Mouse (Mus musculus): Measurements from ENCODE around the gene Bcl11b.

Gene Bcl11b

DNA sequence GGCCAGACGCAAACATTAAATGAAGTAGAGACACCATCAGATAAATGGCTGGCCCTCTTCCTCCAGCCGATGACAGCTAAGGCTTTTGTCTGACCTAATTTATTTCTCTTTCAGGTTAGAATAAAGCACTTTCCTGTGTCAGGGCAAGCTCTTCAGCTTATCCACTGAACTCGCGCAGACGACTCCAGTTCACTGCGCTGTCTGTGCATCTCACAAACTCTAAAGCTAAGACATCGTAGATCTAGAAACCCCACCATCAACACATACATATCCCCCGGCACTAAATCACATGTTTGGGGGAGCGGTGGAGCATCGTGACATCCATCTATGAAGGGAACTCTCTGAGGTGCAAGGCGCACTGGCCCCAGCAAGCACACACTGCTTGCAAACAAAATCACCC is 5.5 kb downstream of the Bcl11b start:
- DNase-seq (ENCODE audit: low spot score) = no peak

DNA sequence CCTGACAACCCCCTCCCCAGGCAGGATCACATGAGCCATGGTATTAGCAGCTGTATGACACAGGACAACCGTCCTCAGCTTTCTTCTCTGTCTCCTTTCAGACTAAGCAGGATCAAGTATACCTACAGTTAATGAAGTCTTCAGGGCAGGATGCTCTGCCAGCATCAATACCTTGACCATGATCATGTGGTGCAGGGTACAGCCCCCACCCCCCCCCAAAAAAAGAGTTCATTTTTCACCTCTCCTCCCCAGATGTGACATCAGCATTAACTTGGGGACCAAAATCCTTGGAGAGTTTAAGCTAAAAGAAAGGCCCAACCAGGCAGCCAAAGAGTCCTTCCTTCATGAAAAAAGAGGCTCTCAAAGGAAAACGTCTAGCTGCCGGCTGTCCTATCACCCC is 6.2 kb downstream of the Bcl11b start:
- DNase-seq (ENCODE audit: low spot score) = no peak

GRCm38 (mm10) chr12:107996773-107997172 is 6.6 kb downstream of the Bcl11b start:
- no peak for DNase-seq (ENCODE audit: low spot score)

DNA sequence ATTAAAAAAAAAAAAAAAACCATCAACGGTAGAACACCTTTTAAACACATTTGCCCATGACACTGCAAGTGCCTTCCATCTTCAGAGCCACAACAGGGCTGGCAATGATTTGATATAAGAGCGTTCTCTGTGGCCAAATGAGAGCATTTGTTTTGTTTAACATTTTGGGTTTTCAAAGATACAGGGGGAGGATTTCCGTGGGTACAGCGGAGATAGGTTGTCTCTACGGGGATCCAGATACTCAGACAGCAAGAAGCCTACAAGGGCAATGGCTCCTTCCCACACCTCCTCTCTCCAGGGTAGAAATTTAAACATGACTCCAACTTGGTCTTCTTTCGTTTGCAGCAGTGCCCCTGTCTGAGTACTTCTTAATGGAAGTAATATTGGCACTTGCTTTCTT is 7.2 kb downstream of the Bcl11b start:
- DNase-seq (ENCODE audit: low spot score) = no peak

DNA sequence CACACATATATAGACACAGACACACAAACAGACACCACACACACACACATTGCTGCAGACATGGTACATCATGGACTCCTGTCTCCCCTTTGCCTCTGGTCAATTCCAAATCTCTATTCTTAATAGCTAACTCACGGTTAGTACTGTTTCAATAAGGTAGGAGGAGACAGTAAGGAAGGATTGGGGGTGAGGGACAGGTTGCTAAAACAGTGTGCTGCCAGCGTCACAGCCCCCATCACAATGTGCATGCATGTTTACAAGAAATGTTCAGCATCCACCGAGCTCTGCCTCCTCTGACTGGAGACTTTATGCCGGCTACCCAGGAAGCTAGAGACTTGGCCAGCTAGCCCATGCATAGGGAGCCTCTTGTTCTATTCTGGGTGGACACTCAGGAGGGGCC is 9.0 kb downstream of the Bcl11b start:
- DNase-seq (ENCODE audit: low spot score) = no peak

DNA sequence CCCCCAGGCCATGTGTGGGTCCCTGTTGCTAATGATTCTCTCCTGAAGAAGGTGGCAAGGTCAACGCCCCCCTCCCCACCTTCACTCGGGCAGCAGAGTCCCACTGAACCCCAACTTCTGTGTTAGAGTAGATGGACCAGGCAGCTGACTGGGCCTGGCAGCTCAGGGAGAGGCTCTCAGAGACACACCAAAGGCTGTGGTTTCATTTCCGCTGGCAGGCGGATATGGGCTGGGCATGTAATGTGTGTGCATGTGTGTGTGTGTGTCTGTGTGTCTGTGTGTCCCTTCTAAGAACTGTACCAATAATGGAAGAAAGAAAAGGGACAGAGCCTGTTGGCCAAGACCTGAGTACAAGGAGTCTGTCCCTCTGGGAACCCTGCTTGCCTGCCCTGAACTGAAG is 10.4 kb downstream of the Bcl11b start:
- DNase-seq (ENCODE audit: low spot score) = peak; percentile 26

DNA sequence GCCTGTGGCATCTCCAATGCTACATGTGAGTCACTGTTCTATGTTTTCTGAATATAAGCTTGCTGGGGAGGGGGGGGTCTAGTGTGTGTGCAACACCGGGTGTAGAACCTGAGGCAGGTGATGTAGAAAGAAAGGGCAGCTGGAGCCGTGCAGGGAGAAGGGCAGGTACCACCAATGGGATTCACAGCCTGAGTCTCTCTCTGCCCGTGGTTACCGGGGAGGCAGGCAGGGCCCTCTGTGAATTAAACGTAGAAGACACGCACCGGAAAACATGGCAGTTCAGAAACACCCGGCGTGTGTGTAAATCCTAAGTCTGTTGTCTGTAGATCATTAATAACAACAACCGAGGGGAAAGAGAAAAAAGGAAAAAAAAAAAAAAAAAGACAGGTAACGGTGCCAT is 12.2 kb downstream of the Bcl11b start:
- DNase-seq (ENCODE audit: low spot score) = no peak

- DNase-seq (ENCODE audit: low spot score) = no peak
Observed at GRCm38 (mm10) chr12:107983211-107983610, 20.2 kb downstream of the Bcl11b start.

- no peak for DNase-seq (ENCODE audit: low spot score)
Observed at GRCm38 (mm10) chr12:107982306-107982705, 21.1 kb downstream of the Bcl11b start.

DNA sequence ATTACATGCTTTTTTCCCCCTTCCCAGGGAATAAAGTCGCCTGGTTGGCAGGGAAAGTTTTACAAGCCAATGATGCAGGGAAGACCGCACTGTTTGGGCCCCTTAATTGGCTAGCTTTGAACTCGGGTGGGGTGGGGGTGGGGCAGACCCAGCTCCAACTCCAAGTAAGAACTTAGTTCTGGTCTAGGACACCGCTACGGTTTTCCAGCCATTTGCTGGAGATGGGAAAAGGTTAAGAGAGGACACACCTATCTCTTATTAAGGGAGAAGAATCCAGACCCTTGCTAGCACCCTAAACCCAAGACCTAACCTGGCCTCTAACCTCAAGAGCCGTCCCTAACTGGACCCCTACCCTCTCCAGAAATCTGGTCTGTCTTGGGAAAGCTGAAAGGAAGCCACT is 22.2 kb downstream of the Bcl11b start:
- no peak for DNase-seq (ENCODE audit: low spot score)

DNA sequence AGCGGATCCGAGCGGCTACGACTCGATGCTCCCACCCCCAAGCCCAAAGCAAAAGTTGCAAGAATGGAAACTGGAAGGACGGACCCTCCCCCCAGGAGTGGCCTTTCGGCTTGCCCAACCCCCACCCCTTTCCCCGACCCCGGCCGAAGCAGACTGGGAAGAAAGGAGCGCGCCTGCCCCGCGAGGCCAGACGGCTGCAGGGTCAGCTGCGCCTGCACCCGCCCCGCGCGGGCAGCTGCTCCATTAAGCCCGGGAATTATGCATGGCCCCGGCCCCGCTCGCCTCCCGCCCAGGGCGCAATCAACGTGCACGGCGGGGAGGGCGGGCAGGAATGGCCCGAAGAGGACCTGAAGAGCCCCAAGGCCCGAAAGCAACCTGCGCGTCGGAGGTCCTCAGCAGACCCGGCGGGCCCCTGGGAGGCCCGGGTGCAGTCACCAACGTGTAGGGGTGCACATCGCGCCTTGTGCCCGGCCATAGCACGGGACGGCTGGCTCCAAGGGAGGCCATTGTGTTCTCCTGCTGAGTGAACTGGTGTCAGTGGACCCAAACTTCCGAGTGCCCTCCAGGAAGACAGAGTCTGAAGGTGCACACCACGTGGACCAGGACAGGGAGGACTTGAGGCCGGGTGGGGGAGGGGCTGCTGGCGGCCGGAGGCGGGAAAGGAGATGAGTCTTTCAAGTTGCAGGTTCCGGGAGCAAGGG is 23.0 kb downstream of the Bcl11b start:
- no peak for DNase-seq (ENCODE audit: low spot score)

DNA sequence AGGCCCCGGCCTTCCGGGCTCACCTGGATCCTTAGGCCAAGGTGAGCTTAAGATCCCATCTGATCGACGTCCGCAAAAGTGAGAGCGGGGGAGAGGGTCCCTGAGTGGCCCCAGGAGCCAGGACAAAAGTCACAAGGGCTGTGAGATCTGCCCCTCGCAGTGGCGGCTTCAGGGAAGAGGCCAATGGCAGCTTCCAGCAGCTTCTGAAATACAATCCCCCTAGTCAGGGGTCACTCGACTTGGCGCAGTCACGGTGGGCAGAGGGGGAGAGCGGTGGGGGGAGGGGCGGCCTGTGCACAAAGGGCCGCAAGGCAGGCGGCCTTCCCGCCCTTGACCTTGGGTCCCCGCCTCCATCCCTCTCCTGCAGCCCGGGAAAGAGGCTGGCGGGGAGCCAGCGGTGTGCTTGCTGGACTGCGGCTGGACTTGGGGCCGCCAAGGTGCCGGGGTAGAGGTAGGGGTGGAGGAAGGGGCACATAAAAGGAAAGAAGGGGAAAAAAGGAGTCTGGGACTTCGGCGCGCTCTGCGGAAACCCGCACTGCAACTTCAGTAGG is 23.6 kb downstream of the Bcl11b start:
- DNase-seq (ENCODE audit: low spot score) = no peak

DNA sequence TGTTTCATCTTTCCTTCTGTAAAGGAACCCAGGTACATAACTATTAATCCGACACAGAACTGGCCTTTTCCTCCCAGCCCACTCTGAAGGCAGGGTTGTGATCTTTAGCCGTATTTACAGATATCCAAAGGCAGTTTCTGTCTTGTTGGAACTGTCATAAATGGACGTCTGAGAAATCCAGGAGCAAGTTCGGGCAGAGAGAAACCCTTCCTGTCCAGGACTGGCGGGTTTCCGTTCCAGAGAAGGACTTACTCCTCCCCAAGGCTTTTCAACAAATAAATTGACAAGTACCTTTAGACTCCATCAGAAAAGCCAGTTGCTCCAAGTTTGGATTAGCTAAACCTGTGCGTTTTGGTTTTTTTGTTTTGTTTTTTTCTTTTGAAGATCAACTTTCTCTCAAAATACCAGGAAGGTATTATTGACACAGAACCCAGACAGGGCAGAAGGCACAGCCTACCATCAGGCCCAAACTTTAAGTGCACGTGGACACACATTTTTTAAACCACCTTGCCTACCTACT is 24.6 kb downstream of the Bcl11b start:
- DNase-seq (ENCODE audit: low spot score) = no peak

GRCm38 (mm10) chr12:107978063-107978462 is 25.3 kb downstream of the Bcl11b start:
- no peak for DNase-seq (ENCODE audit: low spot score)

DNA sequence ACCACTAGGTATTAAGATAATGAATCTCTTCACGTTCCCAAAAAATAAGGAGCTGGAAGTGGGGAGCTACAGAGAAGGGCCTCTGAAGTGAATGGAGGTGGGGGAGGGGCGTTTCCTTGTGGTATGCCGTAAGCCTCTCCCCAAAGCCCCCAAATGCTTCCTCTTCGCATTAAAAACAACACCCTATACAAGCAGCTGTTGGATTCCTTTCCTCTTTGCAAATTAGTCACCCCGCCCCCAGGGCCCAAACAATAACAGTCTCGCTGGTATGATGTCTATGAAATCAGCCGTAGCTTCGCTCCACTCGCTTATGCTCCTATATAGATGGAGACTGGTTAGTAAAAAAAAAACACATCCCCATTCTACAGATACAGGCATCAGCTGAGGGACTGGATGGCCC is 25.9 kb downstream of the Bcl11b start:
- DNase-seq (ENCODE audit: low spot score) = no peak

GRCm38 (mm10) chr12:107977086-107977485 is 26.3 kb downstream of the Bcl11b start:
- DNase-seq (ENCODE audit: low spot score) = no peak

- DNase-seq (ENCODE audit: low spot score) = no peak
Observed at GRCm38 (mm10) chr12:107976571-107977001, 26.8 kb downstream of the Bcl11b start.

DNA sequence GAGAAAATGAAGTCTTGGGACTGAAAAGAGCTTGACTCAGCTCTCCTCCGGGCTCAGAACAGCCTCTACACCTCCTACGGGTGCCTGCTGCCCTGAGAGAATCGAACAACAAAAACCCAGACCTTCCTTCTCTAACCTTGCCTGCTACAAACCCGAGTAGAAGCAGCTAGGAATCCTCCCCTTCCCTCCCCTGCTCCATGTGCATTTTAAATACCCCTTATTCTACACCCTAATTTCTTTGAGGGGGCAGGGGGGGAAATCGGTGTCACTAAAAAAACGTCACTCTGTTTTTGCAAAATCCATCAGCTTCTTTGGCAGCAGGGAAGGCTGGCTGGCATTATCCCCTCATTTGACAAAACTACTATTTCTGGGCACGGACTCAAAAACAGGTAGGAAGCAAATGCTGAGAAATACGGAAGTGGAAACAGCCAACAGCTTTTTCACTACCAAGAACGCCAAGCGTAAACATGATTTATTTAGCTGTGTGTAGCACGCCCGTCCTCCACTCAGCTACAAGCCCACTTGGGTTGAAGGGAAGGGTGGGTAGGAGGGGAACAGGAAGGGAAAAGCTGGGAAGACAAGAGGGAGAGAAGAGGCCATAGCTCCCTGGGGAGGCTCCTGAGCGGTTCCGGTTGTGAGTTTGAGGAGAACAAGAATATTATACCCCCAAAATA is 27.4 kb downstream of the Bcl11b start:
- DNase-seq (ENCODE audit: low spot score) = no peak

GRCm38 (mm10) chr12:107975479-107975896 is 27.9 kb downstream of the Bcl11b start:
- no peak for DNase-seq (ENCODE audit: low spot score)

- no peak for DNase-seq (ENCODE audit: low spot score)
Observed at GRCm38 (mm10) chr12:107974504-107974903, 28.9 kb downstream of the Bcl11b start.

GRCm38 (mm10) chr12:107973556-107974140 is 29.8 kb downstream of the Bcl11b start:
- DNase-seq (ENCODE audit: low spot score) = no peak

DNA sequence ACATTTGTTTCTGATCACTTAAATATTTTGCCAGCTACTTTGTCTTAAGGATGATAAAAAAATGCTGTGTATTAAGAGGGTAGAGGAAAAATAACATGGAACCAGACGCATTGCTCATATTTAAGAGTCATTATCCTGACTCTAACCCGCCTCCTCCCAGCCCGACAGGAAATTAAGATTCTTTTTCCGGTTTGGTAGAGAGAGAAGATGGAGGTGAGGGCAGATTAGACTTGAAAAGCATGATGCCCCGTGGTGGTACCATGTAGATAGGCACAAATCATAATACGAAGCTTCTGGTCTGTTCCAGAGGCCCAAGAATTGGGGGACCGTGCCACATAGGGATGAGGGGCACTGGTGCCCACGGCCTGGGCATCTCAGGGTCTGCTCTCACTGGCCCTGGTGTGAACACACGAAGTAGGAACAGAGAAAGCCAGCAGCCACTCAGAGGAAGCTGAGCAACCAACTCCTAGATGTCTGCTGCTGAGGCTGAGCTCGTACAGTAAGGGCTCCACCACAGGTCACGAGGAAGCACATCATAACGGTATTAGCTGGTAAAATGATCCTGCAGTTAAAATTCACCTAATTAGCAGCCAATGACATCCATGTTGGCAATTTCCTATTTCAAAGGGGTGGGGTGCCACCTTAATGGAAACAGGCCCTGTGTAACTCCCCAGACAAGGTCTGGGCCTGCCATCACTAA is 32.2 kb downstream of the Bcl11b start:
- no peak for DNase-seq (ENCODE audit: low spot score)
